Mouse (Mus musculus) testis, adult 2 months (tissue): ENCODE data around the gene Ccnd2.

Source experiments
- CTCF ChIP-seq: fragments of 200-500 bp; IDR thresholded peaks from 2 replicates; pipeline ENCODE4 v1.5.1; 2012; ENCODE audit warnings: low read depth, mild to moderate bottlenecking, inconsistent platforms, low read length, moderate library complexity; ENCODE audit not compliant: control insufficient read depth, insufficient read depth, insufficient replicate concordance
- POLR2A ChIP-seq: fragments of 200-500 bp; IDR thresholded peaks from 2 replicates; pipeline ENCODE4 v1.6.1; 2012; ENCODE audit warnings: low read depth, mild to moderate bottlenecking, inconsistent platforms, low read length, moderate library complexity; ENCODE audit not compliant: control insufficient read depth

DNA sequence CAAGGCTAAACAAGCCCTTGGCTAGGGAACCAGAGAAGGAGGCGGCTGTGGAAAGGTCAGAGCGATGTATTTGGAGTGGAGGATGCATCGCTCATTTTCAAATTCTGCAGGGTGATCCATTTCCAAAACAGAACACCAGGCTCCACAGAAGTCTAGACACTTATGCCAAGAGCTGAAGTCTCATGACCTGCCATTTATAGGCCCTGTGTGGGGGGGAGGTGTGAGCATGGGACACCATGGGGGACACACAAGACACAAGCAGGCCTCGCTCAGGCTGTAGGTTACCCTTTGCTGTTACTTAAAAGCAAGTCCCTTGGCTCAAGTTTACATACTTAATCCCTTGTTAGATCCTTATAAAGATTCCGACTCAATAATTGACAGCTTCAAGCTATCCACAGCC lies 45.8 kb downstream of the Ccnd2 start:
- TF ChIP-seq POLR2A = no peak
- no peak for TF ChIP-seq CTCF
